Mouse (Mus musculus) retina, postnatal 7 days (tissue): Measurements from ENCODE around the gene Gm7945.
"Not testable (repeated sequence)": the region's sequence is repeated elsewhere in the genome, so short reads cannot be mapped to it uniquely, and the experiment has no call there.

Experiments
- DNase-seq: peaks from one replicate; pipeline ENCODE4 v3.0.0-alpha.2; 2012; ENCODE audit warnings: low read depth, low spot score

The Gm7945 gene

DNA sequence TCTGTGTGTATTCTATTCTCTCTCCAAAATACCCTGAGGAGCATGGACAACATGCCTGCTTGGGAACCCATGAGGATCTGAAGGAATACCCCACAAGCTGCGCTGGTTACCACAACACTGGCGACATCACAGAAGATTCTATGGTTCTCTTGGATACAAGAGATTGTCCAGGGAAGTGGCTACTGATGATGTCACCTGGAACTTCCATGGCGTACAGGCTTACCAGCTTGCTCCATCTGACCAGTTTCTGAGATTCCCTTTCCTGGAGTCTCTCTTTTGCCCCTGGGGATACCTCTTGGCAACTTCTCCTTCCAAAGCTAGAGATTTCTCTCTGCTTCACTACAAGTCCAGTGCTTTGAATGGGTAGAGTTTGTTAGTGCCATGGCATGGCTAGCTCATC lies at the start of gene Gm7945:
Gm7945 (minus strand) TSS at position 101 of the 400 bp plus-strand sequence.
- not testable (repeated sequence) for DNase-seq

DNA sequence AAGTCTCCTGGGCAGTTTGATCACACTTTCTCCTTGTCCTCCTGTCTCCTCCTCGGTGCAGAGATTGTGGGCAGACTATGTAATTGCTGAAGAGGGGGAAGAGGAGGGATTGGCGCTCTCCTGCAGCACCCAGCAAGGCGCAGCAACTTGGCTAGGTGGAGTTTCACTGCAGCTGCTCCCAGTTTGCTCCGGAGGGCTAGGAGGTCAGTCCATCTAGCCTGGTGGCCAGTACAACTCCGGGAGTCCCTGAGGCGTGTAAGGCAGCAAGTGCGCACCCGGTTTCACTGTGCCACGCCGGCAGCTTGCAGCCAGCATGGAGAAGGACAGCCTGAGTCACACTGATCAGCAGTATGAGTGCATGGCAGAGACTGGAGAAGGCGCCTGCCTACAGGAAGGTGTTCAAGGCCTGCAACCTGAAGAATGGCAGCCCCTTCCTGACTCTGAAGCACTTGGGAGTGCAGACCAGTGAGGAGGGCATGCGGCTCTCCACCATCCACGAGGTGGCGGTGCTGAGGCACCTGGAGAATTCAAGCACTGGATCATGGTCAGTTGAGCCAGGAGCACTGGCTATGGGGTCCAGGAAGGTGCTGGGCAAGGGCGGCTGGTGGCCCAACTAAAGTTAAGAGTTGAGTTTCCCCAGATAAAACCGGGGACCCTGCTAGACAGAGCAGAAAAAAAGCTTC lies 39.4 kb upstream of the Gm7945 start:
- not testable (repeated sequence) for DNase-seq

DNA sequence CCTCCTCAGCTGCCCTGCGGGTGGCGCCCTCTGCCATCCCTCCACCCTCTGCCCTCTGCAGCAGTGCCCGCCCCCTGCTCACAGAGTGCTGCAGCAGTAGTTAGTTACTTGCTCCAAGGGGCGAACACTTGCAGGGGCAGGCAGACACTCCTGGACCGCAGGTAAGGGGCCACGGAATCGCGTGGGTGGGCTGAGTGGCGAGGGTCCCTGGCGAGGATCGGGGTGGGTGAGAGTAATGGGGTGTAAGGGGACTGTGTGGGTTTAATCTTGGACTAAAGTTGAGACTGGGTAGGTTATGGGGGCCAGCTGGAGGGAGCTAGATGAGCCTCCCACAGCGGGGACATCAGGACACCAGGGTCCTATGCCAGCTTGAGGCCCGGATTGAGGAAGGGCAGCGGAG lies 38.5 kb upstream of the Gm7945 start:
- not testable (repeated sequence) for DNase-seq

DNA sequence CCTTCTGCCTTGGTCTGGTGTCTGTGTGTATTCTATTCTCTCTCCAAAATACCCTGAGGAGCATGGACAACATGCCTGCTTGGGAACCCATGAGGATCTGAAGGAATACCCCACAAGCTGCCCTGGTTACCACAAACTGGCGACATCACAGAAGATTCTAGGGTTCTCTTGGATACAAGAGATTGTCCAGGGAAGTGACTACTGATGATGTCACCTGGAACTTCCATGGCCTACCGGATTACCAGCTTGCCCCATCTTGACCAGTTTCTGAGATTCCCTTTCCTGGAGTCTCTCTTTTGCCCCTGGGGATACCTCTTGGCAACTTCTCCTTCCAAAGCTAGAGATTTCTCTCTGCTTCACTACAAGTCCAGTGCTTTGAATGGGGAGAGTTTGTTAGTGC lies 22.0 kb upstream of the Gm7945 start, which contains the start of gene Gm6482:
Gm6482 (minus strand) TSS at position 101 of the 400 bp plus-strand sequence.
- DNase-seq: not testable (repeated sequence)

DNA sequence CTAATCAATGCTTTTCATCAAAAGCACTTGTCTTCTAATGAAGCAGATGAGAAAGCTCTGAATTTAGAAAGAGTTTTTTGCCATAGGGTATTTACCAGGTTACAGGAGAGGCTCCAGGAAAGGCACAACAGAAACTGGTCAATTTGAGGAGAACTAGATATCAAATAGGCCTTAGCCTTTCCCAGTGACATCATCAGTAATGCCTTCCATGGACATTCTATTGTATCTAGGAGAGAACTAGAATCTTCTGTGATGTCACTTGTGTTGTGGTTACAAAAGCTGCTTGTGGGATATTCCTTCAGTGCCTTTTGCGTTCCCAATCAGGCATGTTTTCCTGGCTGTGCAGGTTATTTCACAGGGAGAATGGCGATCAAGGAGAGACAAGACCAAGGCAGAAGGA lies 37.9 kb downstream of the Gm7945 start, which contains the start of gene Gm5798:
Gm5798 (plus strand) TSS at position 301 of the 400 bp plus-strand sequence.
- DNase-seq: not testable (repeated sequence)
